Mouse (Mus musculus): ENCODE measurements around the gene Xaf1. TPM values are rescaled to one million over a fixed set of nuclear protein-coding genes. Genes with fewer than 3 reads are reported as not detected.
"Not testable (repeated sequence)": the region's sequence is repeated elsewhere in the genome, so short reads cannot be mapped to it uniquely, and the experiment has no call there.

Gene Xaf1
- polyA plus RNA-seq, 1 experiment from 2014 or later = 56.1 TPM

DNA sequence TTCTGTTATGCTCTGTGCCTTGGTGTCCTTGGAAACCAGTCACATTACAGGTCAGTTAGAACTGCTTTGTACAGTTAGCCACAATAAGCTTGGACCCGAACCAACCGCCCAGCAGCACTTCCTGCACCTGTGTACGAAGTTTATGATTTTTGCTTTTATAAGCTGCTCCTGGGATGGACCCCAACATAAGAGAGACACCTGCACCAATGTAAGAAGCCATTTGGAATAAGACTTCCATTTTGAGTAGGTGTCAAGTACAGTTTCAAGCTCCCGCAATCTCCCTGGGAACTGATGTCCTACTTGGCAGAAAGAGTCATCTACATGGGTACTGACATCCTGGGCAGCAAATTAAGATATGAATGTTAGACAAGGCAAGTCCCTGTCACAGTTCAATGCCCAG lies 38.3 kb downstream of the Xaf1 start:
- H3K36me3 ChIP-seq (ENCODE audit: control insufficient read depth, insufficient read depth) = no peaks in the 10 kb centered on the region
- WGBS = 84% methylated on average over 4 of the region's 4 CpGs
- H3K9ac ChIP-seq (ENCODE audit: low read depth, low read length) = no peak overlapping the region
- H3K27ac ChIP-seq (ENCODE audit: low read depth, low read length) = no peak overlapping the region
- no peak overlapping the region for H3K4me2 ChIP-seq (replicated peaks; ENCODE audit: low read depth)
- H3K27me3 ChIP-seq (replicated peaks; ENCODE audit: control insufficient read depth, insufficient read depth, low read length) = no peaks in the 10 kb centered on the region
- no peak for TF ChIP-seq CTCF (IDR thresholded peaks at IDR 0.05; ENCODE audit: low read depth)
- H3K4me3 ChIP-seq (ENCODE audit: low read depth, low read length) = no peak overlapping the region
- no peaks in the 10 kb centered on the region for H3K9me3 ChIP-seq (ENCODE audit: control insufficient read depth)
- no peak for ATAC-seq
- H3K4me1 ChIP-seq (replicated peaks; ENCODE audit: control insufficient read depth, insufficient read depth, low read length) = no peaks in the 10 kb centered on the region

DNA sequence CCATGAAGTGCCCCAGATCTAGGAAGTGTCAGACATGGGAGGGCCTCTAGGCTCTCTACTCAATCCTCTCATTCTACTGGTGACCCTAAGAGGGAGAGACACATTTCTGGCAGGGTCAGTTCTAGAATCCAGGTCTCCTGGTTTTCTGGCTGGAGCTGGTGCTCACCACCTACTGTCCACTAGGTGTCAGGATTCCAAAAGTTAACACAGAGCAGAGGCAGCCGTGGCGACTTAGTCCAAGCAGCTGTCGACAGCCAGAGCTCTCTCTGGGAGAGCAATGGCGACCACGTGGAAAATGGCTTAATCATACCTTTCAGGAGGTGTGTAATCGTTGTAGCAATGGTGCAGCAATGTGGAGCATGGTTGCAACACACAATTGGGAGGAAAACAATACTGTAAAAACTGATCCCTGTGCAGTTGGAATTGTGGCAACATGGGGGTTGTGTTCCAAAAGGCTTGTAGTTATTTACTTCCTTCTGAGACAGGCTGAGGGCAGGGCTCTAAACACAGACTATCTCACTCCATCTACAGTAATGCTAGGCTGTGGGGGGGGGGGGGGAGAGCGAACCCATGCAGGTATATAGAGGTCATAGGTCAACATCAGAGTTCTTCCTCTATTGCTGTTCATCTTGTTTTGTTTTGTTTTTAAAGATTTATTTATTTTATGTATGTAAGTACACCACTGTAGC lies 41.3 kb downstream of the Xaf1 start:
- Histone ChIP-seq H3K27ac (ENCODE audit: low read depth, low read length) (no peak overlapping the region), H3K4me2 (replicated peaks; ENCODE audit: low read depth) (no peak overlapping the region), H3K4me1 (replicated peaks; ENCODE audit: control insufficient read depth, insufficient read depth, low read length) (no peaks in the 10 kb centered on the region), H3K27me3 (replicated peaks; ENCODE audit: control insufficient read depth, insufficient read depth, low read length) (no peaks in the 10 kb centered on the region), H3K36me3 (ENCODE audit: control insufficient read depth, insufficient read depth) (no peaks in the 10 kb centered on the region), H3K4me3 (ENCODE audit: low read depth, low read length) (no peak overlapping the region), H3K9me3 (ENCODE audit: control insufficient read depth) (no peaks in the 10 kb centered on the region), H3K9ac (ENCODE audit: low read depth, low read length) (no peak overlapping the region)
- ATAC-seq = peak; percentile 58
- WGBS = 9% methylated on average over 7 of the region's 7 CpGs
- peak; percentile 86 for TF ChIP-seq CTCF (IDR thresholded peaks at IDR 0.05; ENCODE audit: low read depth)

DNA sequence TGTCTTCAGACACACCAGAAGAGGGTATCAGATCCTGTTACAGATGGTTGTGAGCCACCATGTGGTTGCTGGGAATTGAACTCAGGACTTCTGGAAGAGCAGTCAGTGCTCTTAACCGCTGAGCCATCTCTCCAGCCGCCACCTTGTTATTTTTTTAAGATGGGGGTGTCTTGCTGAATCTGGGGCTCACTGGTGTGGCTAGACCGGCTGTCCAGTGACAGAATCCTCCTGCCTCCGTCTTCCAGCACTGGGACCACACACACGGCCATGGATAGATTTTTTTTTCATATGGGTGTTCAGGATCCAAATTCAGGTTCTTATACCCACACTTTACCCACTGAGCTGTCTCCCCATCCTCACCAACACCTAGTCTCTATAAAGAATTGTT lies 41.8 kb downstream of the Xaf1 start:
- not testable (repeated sequence) for H3K36me3 ChIP-seq (ENCODE audit: control insufficient read depth, insufficient read depth); H3K4me1 ChIP-seq (replicated peaks; ENCODE audit: control insufficient read depth, insufficient read depth, low read length); H3K27ac ChIP-seq (ENCODE audit: low read depth, low read length); H3K4me2 ChIP-seq (replicated peaks; ENCODE audit: low read depth); H3K27me3 ChIP-seq (replicated peaks; ENCODE audit: control insufficient read depth, insufficient read depth, low read length); H3K9me3 ChIP-seq (ENCODE audit: control insufficient read depth); H3K9ac ChIP-seq (ENCODE audit: low read depth, low read length); ATAC-seq; H3K4me3 ChIP-seq (ENCODE audit: low read depth, low read length)
- WGBS = 91% methylated on average over 5 of the region's 5 CpGs

DNA sequence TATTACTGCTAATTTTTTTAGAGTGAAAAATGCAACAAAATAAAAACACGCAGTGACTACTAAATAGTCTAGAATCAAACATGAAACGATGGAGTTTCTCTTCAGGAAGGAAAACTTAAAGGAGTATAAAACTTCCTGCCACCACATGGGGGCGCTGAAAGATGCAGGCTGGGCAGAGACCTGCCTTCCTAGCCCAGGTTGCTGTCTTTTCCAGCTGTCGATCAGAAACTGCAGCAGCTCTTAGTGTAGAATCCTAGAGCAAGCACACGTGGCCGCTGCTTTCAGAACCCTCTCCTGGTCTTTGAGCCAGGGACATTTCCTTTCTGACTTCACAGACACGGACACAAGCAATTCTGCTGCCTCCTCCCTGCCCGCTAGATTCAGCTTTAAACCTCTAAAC lies 42.5 kb downstream of the Xaf1 start:
- Histone ChIP-seq H3K36me3 (ENCODE audit: control insufficient read depth, insufficient read depth) (no peaks in the 10 kb centered on the region), H3K9ac (ENCODE audit: low read depth, low read length) (no peak overlapping the region), H3K27me3 (replicated peaks; ENCODE audit: control insufficient read depth, insufficient read depth, low read length) (no peaks in the 10 kb centered on the region), H3K4me2 (replicated peaks; ENCODE audit: low read depth) (no peak overlapping the region), H3K9me3 (ENCODE audit: control insufficient read depth) (no peaks in the 10 kb centered on the region), H3K4me3 (ENCODE audit: low read depth, low read length) (no peak overlapping the region), H3K4me1 (replicated peaks; ENCODE audit: control insufficient read depth, insufficient read depth, low read length) (no peaks in the 10 kb centered on the region), H3K27ac (ENCODE audit: low read depth, low read length) (no peak overlapping the region)
- 26% methylated on average over 8 of the region's 8 CpGs for WGBS
- ATAC-seq = no peak
- TF ChIP-seq CTCF (IDR thresholded peaks at IDR 0.05; ENCODE audit: low read depth) = peak; percentile 83

DNA sequence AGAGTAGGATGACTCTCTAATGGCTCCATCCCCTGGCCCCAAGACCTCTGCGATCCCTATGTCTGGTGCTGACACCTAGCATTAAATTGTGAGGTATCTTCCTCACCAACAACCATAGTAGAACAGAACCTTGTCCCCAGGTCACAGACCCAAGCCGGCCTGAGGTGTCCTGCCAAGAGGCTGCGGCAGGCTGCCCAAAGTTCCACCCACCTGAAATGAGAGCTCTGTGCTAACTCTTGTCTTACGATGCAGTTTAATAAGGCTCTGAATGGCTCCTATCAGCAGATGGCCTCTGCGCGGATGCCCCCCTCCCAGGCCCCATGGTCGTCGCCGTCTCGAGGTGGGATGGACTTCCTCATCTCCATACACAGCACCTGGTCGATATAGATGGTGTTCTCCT lies 43.1 kb downstream of the Xaf1 start:
- no peaks in the 10 kb centered on the region for H3K9me3 ChIP-seq (ENCODE audit: control insufficient read depth)
- H3K9ac ChIP-seq (ENCODE audit: low read depth, low read length) = no peak overlapping the region
- no peak overlapping the region for H3K4me3 ChIP-seq (ENCODE audit: low read depth, low read length)
- no peak for TF ChIP-seq CTCF (IDR thresholded peaks at IDR 0.05; ENCODE audit: low read depth)
- no peak for ATAC-seq
- H3K27ac ChIP-seq (ENCODE audit: low read depth, low read length) = no peak overlapping the region
- no peaks in the 10 kb centered on the region for H3K27me3 ChIP-seq (replicated peaks; ENCODE audit: control insufficient read depth, insufficient read depth, low read length)
- WGBS = 74% methylated on average over 11 of the region's 11 CpGs
- no peaks in the 10 kb centered on the region for H3K4me1 ChIP-seq (replicated peaks; ENCODE audit: control insufficient read depth, insufficient read depth, low read length)
- H3K4me2 ChIP-seq (replicated peaks; ENCODE audit: low read depth) = no peak overlapping the region
- no peaks in the 10 kb centered on the region for H3K36me3 ChIP-seq (ENCODE audit: control insufficient read depth, insufficient read depth)

DNA sequence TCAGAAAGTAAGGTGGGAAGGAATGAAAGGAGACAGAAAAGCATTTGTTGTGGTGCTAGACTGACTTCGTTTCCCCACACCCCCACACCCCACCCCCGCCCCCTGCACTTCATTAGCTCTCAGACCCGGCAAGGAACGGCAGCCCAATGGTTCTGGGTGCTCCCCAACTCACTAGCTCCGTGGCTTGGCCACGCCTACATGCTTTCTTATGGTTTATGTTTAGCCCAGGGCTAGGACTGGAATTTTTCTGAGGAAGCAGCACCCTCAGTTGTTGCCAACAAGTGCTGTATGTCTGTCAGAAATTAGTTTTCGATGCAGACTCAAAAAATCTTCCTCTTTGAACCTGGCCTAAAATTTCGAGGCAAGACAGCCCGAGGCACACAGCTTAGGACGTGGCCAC lies 47.1 kb downstream of the Xaf1 start:
- 38% methylated on average over 10 of the region's 10 CpGs for WGBS
- ATAC-seq = no peak
- no peak overlapping the region for H3K9ac ChIP-seq (ENCODE audit: low read depth, low read length)
- H3K36me3 ChIP-seq (ENCODE audit: control insufficient read depth, insufficient read depth) = no peaks in the 10 kb centered on the region
- no peak overlapping the region for H3K4me2 ChIP-seq (replicated peaks; ENCODE audit: low read depth)
- H3K9me3 ChIP-seq (ENCODE audit: control insufficient read depth) = no peaks in the 10 kb centered on the region
- no peak overlapping the region for H3K27ac ChIP-seq (ENCODE audit: low read depth, low read length)
- H3K4me1 ChIP-seq (replicated peaks; ENCODE audit: control insufficient read depth, insufficient read depth, low read length) = no peaks in the 10 kb centered on the region
- H3K27me3 ChIP-seq (replicated peaks; ENCODE audit: control insufficient read depth, insufficient read depth, low read length) = no peaks in the 10 kb centered on the region
- no peak for TF ChIP-seq CTCF (IDR thresholded peaks at IDR 0.05; ENCODE audit: low read depth)
- no peak overlapping the region for H3K4me3 ChIP-seq (ENCODE audit: low read depth, low read length)

DNA sequence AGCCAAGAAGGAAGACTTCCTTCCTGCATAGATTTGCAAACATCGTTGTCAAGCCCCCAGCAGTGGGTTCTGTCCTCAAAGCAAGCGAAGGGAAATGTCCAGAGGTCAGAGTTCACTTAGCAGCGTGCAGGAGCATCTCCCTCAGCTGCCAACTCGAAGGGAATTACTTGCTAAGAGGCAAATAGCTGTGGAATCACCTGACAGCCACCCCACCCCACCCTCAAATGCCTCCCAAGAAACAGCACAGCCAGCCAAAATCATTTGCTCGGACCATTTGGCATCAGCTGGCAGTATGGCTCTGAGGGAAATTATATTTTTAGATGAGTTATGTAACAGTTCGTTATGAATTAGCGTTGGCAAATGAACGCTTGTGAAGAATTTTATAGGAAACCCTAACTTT lies 47.6 kb downstream of the Xaf1 start:
- no peak for ATAC-seq
- 37% methylated on average over 8 of the region's 8 CpGs for WGBS
- H3K4me1 ChIP-seq (replicated peaks; ENCODE audit: control insufficient read depth, insufficient read depth, low read length) = no peaks in the 10 kb centered on the region
- no peaks in the 10 kb centered on the region for H3K27me3 ChIP-seq (replicated peaks; ENCODE audit: control insufficient read depth, insufficient read depth, low read length)
- H3K9ac ChIP-seq (ENCODE audit: low read depth, low read length) = no peak overlapping the region
- no peak overlapping the region for H3K4me3 ChIP-seq (ENCODE audit: low read depth, low read length)
- H3K36me3 ChIP-seq (ENCODE audit: control insufficient read depth, insufficient read depth) = no peaks in the 10 kb centered on the region
- no peak for TF ChIP-seq CTCF (IDR thresholded peaks at IDR 0.05; ENCODE audit: low read depth)
- H3K9me3 ChIP-seq (ENCODE audit: control insufficient read depth) = no peaks in the 10 kb centered on the region
- no peak overlapping the region for H3K27ac ChIP-seq (ENCODE audit: low read depth, low read length)
- H3K4me2 ChIP-seq (replicated peaks; ENCODE audit: low read depth) = no peak overlapping the region
